Mouse (Mus musculus) right cerebral cortex, adult 18-20 months (tissue): ENCODE measurements at regions not wholly inside any gene's neighbourhood (a gene's known extent, or its start where the extent isn't known, plus 50 kb on each side); places are given as distances from the start of the nearest gene placed in this dataset.
"Not testable (repeated sequence)": the region's sequence is repeated elsewhere in the genome, so short reads cannot be mapped to it uniquely, and the experiment has no call there.

ENCODE experiments used
- DNase-seq: peaks from one replicate; pipeline ENCODE4 v3.0.0; 2022; ENCODE audit warnings: mixed read lengths

DNA sequence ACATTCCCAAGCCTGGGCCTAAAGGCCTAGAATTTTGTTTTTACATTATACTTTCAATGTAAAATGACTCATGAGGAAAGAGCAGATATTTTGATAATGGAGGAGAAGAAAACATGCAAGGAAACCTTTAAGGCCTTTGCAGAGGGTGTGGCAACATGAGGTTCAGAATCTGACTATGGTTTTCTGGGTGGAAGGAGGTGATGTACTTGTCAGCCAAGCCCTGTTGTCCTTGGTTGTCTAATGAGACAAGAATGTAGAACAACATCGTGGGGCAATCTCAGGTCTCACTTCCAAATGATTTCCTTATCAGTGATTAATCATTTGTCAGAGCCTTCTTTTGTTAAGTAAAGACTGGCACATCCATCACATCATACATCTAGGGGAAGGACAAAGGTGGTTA is 580.5 kb upstream of the Igfbp3 start:
- DNase-seq = no peak

GRCm38 (mm10) chr11:7780476-7781112 is 566.9 kb upstream of the Igfbp3 start:
- DNase-seq = no peak

DNA sequence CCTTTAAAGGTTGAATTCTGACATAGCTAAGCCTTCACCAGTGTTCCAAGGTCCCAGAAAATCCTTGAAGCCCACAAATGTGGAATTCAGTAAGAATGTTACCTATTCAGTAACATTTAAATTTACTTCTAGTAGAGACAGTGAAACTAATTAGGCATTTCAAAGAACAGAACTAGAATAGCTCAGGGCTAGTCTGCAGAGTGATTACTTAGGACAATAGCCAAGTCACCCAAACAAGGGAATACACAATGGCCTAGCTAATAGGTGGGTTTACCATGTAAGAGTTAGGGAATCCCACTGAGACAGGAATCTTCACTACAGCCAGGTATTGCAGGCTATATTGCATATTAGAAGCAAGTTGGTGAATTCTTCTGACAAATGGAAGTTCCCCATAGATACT is 561.6 kb upstream of the Igfbp3 start:
- not testable (repeated sequence) for DNase-seq

DNA sequence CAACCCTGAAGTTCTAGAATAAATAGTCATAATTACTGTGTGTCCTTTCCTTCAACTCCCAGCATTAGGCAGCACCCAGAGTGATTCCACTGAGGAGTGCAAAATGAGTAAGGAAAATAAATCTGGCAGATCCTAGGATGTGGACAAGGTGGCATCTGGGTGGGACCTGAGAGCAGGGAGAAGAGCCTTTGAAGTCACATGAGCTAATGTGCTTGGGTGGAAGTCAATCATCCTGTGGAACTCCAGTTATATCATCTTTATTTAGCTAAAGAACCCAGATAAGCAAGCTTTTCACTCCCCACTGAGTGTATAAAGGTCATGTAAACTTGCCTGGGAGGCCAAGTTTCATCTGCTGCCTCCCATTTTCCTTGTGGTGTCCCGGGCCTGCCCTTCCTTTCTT is 551.6 kb upstream of the Igfbp3 start:
- DNase-seq = no peak

DNA sequence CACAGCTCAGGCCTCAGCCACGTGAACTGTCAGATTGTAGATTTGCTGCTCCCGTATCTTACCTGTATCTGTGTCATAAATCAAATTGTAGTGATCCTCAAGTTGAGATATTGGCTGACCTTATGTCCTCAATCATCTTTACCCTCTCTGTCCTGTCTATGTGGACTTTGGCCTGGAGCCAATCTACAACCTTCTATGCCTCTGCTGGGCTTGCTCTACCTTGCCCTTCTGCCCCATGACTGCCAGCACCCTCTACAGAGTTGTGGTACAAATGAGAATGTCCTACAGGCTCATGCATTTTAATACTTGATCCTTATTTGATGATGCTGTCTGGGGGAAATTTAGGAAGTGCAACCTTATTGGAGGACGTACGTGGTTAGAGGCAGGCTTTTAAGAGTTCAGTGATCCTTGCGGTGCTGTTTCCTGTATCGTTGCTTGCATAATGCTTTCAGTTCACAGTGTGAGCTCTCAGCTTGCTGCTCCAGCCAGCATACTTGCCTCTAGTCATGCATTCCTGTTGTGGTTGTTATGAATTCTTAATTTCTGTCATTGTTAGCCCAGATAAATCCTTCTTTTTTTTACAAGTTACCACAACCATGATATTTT is 545.2 kb upstream of the Igfbp3 start:
- no peak for DNase-seq
